Mouse (Mus musculus) MEL (cell line): ENCODE results near the gene Insrr. TPM values are rescaled to one million over a fixed set of nuclear protein-coding genes. Genes with fewer than 3 reads are reported as not detected.

Experiments used
- DNase-seq: peaks from one replicate; pipeline ENCODE4 v3.0.0; 2011; ENCODE audit warnings: low read depth, low spot score
- H3K27ac ChIP-seq: 2 replicates; pipeline ENCODE4 v1.5.1; 2012; ENCODE audit warnings: low read depth, mild to moderate bottlenecking, control low read depth, low read length, moderate library complexity; ENCODE audit not compliant: control insufficient read depth
- H3K27me3 ChIP-seq, 2 experiments: fragments of 150-350 bp in 1 of 2; sonication (generic) in 1 of 2; 2 replicates each; pipeline ENCODE4 v1.6.1; 2012; ENCODE audit warnings: low read length in 2 of 2, mild to moderate bottlenecking in 2 of 2, improper control_type of control experiment in 1 of 2, moderate library complexity in 1 of 2; ENCODE audit not compliant: insufficient read depth in 2 of 2, control insufficient read depth in 1 of 2
- H3K36me3 ChIP-seq, 2 experiments: 2 replicates each; pipeline ENCODE4 v1.6.1; 2012 to 2014; ENCODE audit warnings: low read length in 2 of 2, improper control_type of control experiment in 1 of 2, inconsistent platforms in 1 of 2, mild to moderate bottlenecking in 1 of 2; ENCODE audit not compliant: insufficient read depth in 2 of 2, control insufficient read depth in 1 of 2
- H3K4me1 ChIP-seq, 2 experiments: fragments of 150-350 bp in 1 of 2; sonication (generic) in 1 of 2; 2 replicates each; pipeline ENCODE4 v1.6.1; 2012; ENCODE audit warnings: low read length in 2 of 2, improper control_type of control experiment in 1 of 2, mild to moderate bottlenecking in 1 of 2; ENCODE audit not compliant: insufficient read depth in 2 of 2, control insufficient read depth in 1 of 2
- H3K4me3 ChIP-seq, 2 experiments: fragments of 150-350 bp in 1 of 2; sonication (generic) in 1 of 2; 2 replicates each; pipeline ENCODE4 v1.5.1; 2012; ENCODE audit warnings: low read depth in 2 of 2, low read length in 2 of 2, mild to moderate bottlenecking in 2 of 2, moderate library complexity in 2 of 2, control low read depth in 1 of 2, improper control_type of control experiment in 1 of 2; ENCODE audit not compliant: control insufficient read depth in 1 of 2, insufficient read depth in 1 of 2
- H3K79me2 ChIP-seq: 2 replicates; pipeline ENCODE4 v1.6.1; 2012; ENCODE audit warnings: mild to moderate bottlenecking, low read length, moderate library complexity; ENCODE audit not compliant: control insufficient read depth, poor library complexity, insufficient read depth
- H3K9ac ChIP-seq: 2 replicates; pipeline ENCODE4 v1.6.1; 2012; ENCODE audit warnings: low read depth, mild to moderate bottlenecking, control low read depth, low read length, moderate library complexity; ENCODE audit not compliant: control insufficient read depth, poor library complexity, severe bottlenecking
- H3K9me3 ChIP-seq: fragments of 150-350 bp; sonication (generic); replicated peaks from 2 replicates; pipeline ENCODE4 v1.6.1; 2012; ENCODE audit warnings: mild to moderate bottlenecking, low read length, improper control_type of control experiment, moderate library complexity; ENCODE audit not compliant: insufficient read depth
- BHLHE40 ChIP-seq: IDR thresholded peaks from 2 replicates; pipeline ENCODE4 v1.6.1; 2012; ENCODE audit warnings: low read depth, mild to moderate bottlenecking, inconsistent platforms, low read length, improper control_type of control experiment, borderline replicate concordance
- CHD1 ChIP-seq: IDR thresholded peaks from 2 replicates; pipeline ENCODE4 v1.6.1; 2012; ENCODE audit warnings: low read depth, mild to moderate bottlenecking, inconsistent platforms, low read length, improper control_type of control experiment
- CTCF ChIP-seq, 3 experiments: IDR thresholded peaks in 2 of 3; conservative IDR thresholded peaks in 1 of 3; 2 replicates each; pipeline ENCODE4 v1.5.1; 2011 to 2012; ENCODE audit warnings: low read length in 3 of 3, low read depth in 2 of 3, mild to moderate bottlenecking in 2 of 3, improper control_type of control experiment in 1 of 3, inconsistent platforms in 1 of 3, mixed read lengths in 1 of 3, moderate library complexity in 1 of 3; ENCODE audit not compliant: control insufficient read depth in 1 of 3, insufficient read depth in 1 of 3, poor library complexity in 1 of 3, severe bottlenecking in 1 of 3
- E2F4 ChIP-seq: IDR thresholded peaks from 2 replicates; pipeline ENCODE4 v1.6.1; 2011; ENCODE audit warnings: low read depth, low read length, improper control_type of control experiment, borderline replicate concordance
- ELF1 ChIP-seq: IDR thresholded peaks from 2 replicates; pipeline ENCODE4 v1.6.1; 2014; ENCODE audit warnings: low read depth, mild to moderate bottlenecking, inconsistent platforms, low read length, improper control_type of control experiment, moderate library complexity
- EP300 ChIP-seq, 2 experiments: IDR thresholded peaks; 2 replicates each; pipeline ENCODE4 v1.6.1; 2011; ENCODE audit warnings: improper control_type of control experiment in 2 of 2, low read length in 2 of 2, low read depth in 1 of 2, mild to moderate bottlenecking in 1 of 2
- GABPA ChIP-seq: IDR thresholded peaks from 2 replicates; pipeline ENCODE4 v1.6.1; 2012; ENCODE audit warnings: low read depth, mild to moderate bottlenecking, inconsistent platforms, low read length, improper control_type of control experiment, moderate library complexity
- JUND ChIP-seq: IDR thresholded peaks from 2 replicates; pipeline ENCODE4 v1.6.1; 2011; ENCODE audit warnings: low read depth, mild to moderate bottlenecking, improper control_type of control experiment, low read length
- MXI1 ChIP-seq: IDR thresholded peaks from 2 replicates; pipeline ENCODE4 v1.6.1; 2011; ENCODE audit warnings: mild to moderate bottlenecking, low read depth, low read length, improper control_type of control experiment
- MYC ChIP-seq: IDR thresholded peaks from 2 replicates; pipeline ENCODE4 v1.6.1; 2011; ENCODE audit warnings: low read depth, mild to moderate bottlenecking, low read length, improper control_type of control experiment, moderate library complexity
- NELFE ChIP-seq: IDR thresholded peaks from 2 replicates; pipeline ENCODE4 v1.6.1; 2011; ENCODE audit warnings: low read depth, low read length, improper control_type of control experiment
- NRF1 ChIP-seq: IDR thresholded peaks from 2 replicates; pipeline ENCODE4 v1.6.1; 2014; ENCODE audit warnings: low read depth, mild to moderate bottlenecking, inconsistent platforms, low read length, improper control_type of control experiment, moderate library complexity; ENCODE audit not compliant: poor library complexity, insufficient read depth, severe bottlenecking
- POLR2AphosphoS2 ChIP-seq: IDR thresholded peaks from 2 replicates; pipeline ENCODE4 v1.6.1; 2011; ENCODE audit warnings: low read length, improper control_type of control experiment
- POLR2AphosphoS5 ChIP-seq: IDR thresholded peaks from 2 replicates; pipeline ENCODE4 v1.6.1; 2012; ENCODE audit warnings: low read depth, borderline replicate concordance, mild to moderate bottlenecking, inconsistent platforms, low read length, moderate library complexity, mixed read lengths
- RAD21 ChIP-seq: IDR thresholded peaks from 2 replicates; pipeline ENCODE4 v1.6.1; 2011; ENCODE audit warnings: mild to moderate bottlenecking, low read depth, low read length, improper control_type of control experiment
- RCOR1 ChIP-seq: IDR thresholded peaks from 2 replicates; pipeline ENCODE4 v1.6.1; 2012; ENCODE audit warnings: low read depth, mild to moderate bottlenecking, inconsistent platforms, low read length, improper control_type of control experiment
- SMC3 ChIP-seq: IDR thresholded peaks from 2 replicates; pipeline ENCODE4 v1.6.1; 2011; ENCODE audit warnings: low read depth, low read length, improper control_type of control experiment
- TBP ChIP-seq: IDR thresholded peaks from 2 replicates; pipeline ENCODE4 v1.8.0; 2011; ENCODE audit warnings: low read depth, low read length, improper control_type of control experiment
- USF1 ChIP-seq: IDR thresholded peaks from 2 replicates; pipeline ENCODE4 v1.6.1; 2014; ENCODE audit warnings: low read depth, mild to moderate bottlenecking, inconsistent platforms, low read length, improper control_type of control experiment, moderate library complexity
- USF2 ChIP-seq, 2 experiments: IDR thresholded peaks; 2 replicates each; pipeline ENCODE4 v1.6.1; 2011 to 2012; ENCODE audit warnings: improper control_type of control experiment in 2 of 2, low read length in 2 of 2, borderline replicate concordance in 1 of 2, inconsistent platforms in 1 of 2, low read depth in 1 of 2, mild to moderate bottlenecking in 1 of 2; ENCODE audit not compliant: insufficient read depth in 1 of 2
- polyA plus RNA-seq, 2 experiments: library from polyadenylated mRNA; stranded (reverse) in 1 of 2; unstranded in 1 of 2; fragments of >175 nt in 1 of 2; fragments of >200 nt in 1 of 2; gene quantifications; 2 replicates each; pipeline versions ENCODE4 v1.2.1 to v1.2.4; 2012; ENCODE audit warnings: low replicate concordance in 2 of 2, low read depth in 1 of 2; ENCODE audit not compliant: insufficient read length in 2 of 2, insufficient read depth in 1 of 2, missing spikeins in 1 of 2
- total RNA-seq: library from RNA; depleted of rRNA; stranded (reverse); fragments of 300-350 nt; gene quantifications from 2 replicates; pipeline ENCODE4 v1.2.3, GENCODE M21; 2012

The Insrr gene
- total and polyA plus RNA-seq, 3 experiments, result 0.77 to 3.7 TPM; not detected in 1

DNA sequence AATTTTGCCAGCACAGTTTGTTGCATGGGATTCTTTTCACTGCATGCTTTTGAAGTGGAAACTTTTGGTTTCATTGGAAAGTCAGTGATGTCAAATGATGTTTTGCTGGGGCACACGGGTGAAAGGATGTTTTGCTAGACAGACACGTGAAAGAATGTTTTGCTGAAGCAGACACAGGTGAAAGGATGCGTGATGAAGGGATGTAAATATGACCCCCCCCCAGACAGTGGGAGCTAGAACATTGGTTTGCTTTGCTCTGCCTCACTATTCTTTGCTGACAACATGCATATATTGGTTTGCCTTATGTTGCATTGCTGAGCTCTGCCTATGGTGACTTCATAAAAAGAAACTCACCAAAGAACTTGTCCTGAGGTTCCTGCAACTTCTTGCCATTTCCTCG lies 48.2 kb downstream of the Insrr start:
- H3K9me3 ChIP-seq, result no peaks in the 10 kb centered on the region
- no peak overlapping the region for H3K27ac ChIP-seq
- TF ChIP-seq BHLHE40, result no peak
- no peak for TF ChIP-seq MYC
- no peak for TF ChIP-seq RAD21
- no peak for TF ChIP-seq RCOR1
- TF ChIP-seq GABPA, result no peak
- TF ChIP-seq TBP, result no peak
- TF ChIP-seq POLR2AphosphoS5, result no peak
- TF ChIP-seq CHD1, result no peak
- no peak for TF ChIP-seq POLR2AphosphoS2
- no peak for TF ChIP-seq SMC3
- no peak for TF ChIP-seq JUND
- no peak for TF ChIP-seq E2F4
- TF ChIP-seq USF1, result no peak
- TF ChIP-seq EP300 (IDR thresholded peaks at IDR 0.05; ENCODE audit: low read depth in 1 of 2, low read length in 2 of 2), result no peak
- H3K79me2 ChIP-seq, result no peaks in the 10 kb centered on the region
- no peak for DNase-seq
- H3K27me3 ChIP-seq, result peaks cover 9 to 16% of the 10 kb centered on the region in 2 experiments
- no peak overlapping the region for H3K4me3 ChIP-seq
- no peak overlapping the region for H3K9ac ChIP-seq
- no peaks in the 10 kb centered on the region for H3K36me3 ChIP-seq
- no peaks in the 10 kb centered on the region for H3K4me1 ChIP-seq

DNA sequence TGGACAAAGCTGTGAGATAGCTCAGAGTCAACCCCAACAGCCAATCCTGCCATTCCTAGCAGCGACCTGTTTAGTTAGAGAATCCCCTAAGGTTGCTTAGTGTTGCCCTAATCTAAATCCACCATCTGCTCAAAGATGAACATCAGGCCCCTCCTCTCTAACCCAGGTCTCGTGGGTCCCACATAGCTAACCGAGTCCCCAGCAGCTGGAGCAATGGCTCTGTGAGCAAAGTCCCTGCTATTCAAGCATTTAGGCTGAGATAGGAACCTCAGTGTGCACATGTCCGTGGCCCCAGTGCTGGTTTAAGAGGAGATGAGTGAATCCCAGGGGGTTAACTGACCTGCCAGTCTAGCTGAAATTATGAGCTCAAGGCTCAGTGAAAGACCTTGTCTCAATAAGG lies 49.4 kb downstream of the Insrr start:
- Histone ChIP-seq H3K27ac (no peak overlapping the region), H3K27me3 (peaks cover 4 to 9% of the 10 kb centered on the region in 2 experiments), H3K79me2 (no peaks in the 10 kb centered on the region), H3K9ac (no peak overlapping the region), H3K4me3 (no peak overlapping the region), H3K4me1 (no peaks in the 10 kb centered on the region), H3K36me3 (no peaks in the 10 kb centered on the region), H3K9me3 (no peaks in the 10 kb centered on the region)
- no peak for DNase-seq
- TF ChIP-seq CTCF (IDR thresholded peaks at IDR 0.05 in 2 of 3, conservative IDR thresholded peaks at IDR 0.05 in 1 of 3; ENCODE audit: control insufficient read depth in 1 of 3, insufficient read depth in 1 of 3, low read depth in 2 of 3, low read length in 3 of 3, poor library complexity in 1 of 3, severe bottlenecking in 1 of 3) (no peak), ELF1 (no peak), E2F4 (no peak), NELFE (no peak), MXI1 (no peak), USF2 (IDR thresholded peaks at IDR 0.05; ENCODE audit: borderline replicate concordance in 1 of 2, insufficient read depth in 1 of 2, low read depth in 1 of 2, low read length in 2 of 2) (no peak), NRF1 (no peak)
